Mouse (Mus musculus) C2C12 (cell line): ENCODE measurements around the gene Lhx2.

ENCODE experiments used
- CTCF ChIP-seq: IDR thresholded peaks from one replicate; pipeline ENCODE4 v1.5.1; 2011; ENCODE audit not compliant: control insufficient read depth, insufficient read depth, insufficient read length
- FOSL1 ChIP-seq: IDR thresholded peaks from one replicate; pipeline ENCODE4 v1.8.0; 2011; ENCODE audit warnings: mild to moderate bottlenecking, low read length; ENCODE audit not compliant: poor library complexity, insufficient read depth, severe bottlenecking
- MYOG ChIP-seq: IDR thresholded peaks from one replicate; pipeline ENCODE4 v1.6.1; 2011; ENCODE audit not compliant: control insufficient read depth, insufficient read length; ENCODE audit errors: extremely low read depth

DNA sequence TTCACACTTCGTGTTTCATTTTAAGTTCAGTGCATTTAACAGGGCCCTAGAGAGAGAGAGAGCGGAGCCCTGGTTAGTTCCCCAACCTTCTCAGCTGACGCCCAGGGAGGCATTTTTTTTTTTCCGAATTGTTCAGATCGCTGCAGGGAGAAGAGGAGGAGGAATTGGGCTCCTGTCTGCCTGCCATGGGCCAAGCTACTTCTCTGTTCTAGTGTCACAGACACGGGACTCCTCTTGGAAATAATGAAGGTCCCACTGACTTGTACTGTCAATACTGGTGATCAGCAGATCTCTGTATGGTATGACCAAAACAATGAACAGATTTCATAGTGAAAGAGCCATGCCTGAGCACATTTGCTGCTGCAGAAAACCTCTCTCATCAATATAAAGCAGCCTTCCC is 7.3 kb downstream of the Lhx2 start:
- TF ChIP-seq CTCF (no peak), FOSL1 (no peak), MYOG (no peak)
